Mouse (Mus musculus) adipocyte (in vitro differentiated cells): ENCODE measurements at regions not wholly inside any gene's neighbourhood (a gene's known extent, or its start where the extent isn't known, plus 50 kb on each side); places are given as distances from the start of the nearest gene placed in this dataset.
A peak's percentile ranks its signal among the peaks of the same experiment; 100 is the strongest.

Experiments
- DNase-seq: peaks from one replicate; pipeline ENCODE4 v3.0.0-alpha.2; 2016; ENCODE audit warnings: low spot score

GRCm38 (mm10) chr2:21908813-21909480, 318.4 kb upstream of the Myo3a start:
- no peak for DNase-seq

GRCm38 (mm10) chr2:21909481-21909966, 317.8 kb upstream of the Myo3a start:
- peak; percentile 50 for DNase-seq

DNA sequence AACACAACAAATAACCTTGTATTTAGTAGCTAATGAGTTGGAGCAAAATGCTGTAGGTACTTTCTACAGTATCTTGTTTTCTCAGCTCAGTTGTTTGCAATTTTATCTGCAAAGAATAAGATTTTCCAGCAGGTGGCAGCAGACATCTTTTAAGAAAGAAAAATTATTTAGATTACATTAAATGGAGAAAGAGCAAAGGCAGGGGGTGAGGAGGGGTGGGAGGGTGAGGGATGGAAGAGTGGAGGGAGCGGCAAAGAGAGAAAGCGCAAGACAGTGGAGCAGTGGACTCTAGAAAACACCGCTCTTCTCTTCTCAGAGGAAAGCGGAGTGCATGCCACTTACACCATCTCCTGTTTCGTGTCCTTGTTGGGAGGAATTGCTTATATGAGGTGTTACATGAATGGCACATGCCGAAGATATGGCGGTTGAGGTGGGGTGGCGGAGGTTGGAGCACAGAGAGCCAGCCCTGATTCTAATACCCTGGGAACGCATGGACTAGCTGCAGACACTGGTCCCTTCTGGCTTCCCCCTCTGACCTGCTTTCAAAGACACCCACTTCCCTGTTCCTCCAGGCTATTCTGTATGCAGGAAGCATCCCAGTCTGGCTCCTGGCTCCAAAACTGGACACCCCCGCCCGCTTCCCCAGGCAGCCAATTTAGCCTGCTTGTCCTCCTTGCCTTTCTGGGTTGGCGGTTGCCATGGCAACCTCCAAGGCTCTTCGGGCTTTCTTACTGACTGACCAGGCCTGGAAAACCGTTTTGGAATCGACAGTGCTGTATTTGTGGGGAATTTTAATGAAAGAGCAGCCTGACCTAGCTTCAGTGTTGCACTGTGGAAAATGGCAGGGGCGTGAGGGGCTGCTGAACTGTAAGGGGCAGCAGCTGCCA, 309.3 kb upstream of the Myo3a start:
- DNase-seq, result peak; percentile 5

GRCm38 (mm10) chr2:21919091-21919490, 308.2 kb upstream of the Myo3a start:
- DNase-seq, result no peak

GRCm38 (mm10) chr2:21927656-21928055, 299.6 kb upstream of the Myo3a start:
- DNase-seq, result no peak

- DNase-seq, result no peak
These were observed 287.3 kb upstream of the Myo3a start for GRCm38 (mm10) chr2:21939993-21940392.

GRCm38 (mm10) chr2:21940797-21941487, 286.4 kb upstream of the Myo3a start:
- peak; percentile 50 for DNase-seq

GRCm38 (mm10) chr2:21941488-21942000, 285.8 kb upstream of the Myo3a start:
- no peak for DNase-seq

GRCm38 (mm10) chr2:21943676-21944075, 283.6 kb upstream of the Myo3a start:
- DNase-seq, result no peak

GRCm38 (mm10) chr2:21946484-21946883, 280.8 kb upstream of the Myo3a start:
- no peak for DNase-seq

GRCm38 (mm10) chr2:21951279-21951678, 276.0 kb upstream of the Myo3a start:
- no peak for DNase-seq

GRCm38 (mm10) chr2:21956112-21956963, 271.0 kb upstream of the Myo3a start:
- no peak for DNase-seq

GRCm38 (mm10) chr2:21958365-21958764, 268.9 kb upstream of the Myo3a start:
- peak; percentile 69 for DNase-seq

DNA sequence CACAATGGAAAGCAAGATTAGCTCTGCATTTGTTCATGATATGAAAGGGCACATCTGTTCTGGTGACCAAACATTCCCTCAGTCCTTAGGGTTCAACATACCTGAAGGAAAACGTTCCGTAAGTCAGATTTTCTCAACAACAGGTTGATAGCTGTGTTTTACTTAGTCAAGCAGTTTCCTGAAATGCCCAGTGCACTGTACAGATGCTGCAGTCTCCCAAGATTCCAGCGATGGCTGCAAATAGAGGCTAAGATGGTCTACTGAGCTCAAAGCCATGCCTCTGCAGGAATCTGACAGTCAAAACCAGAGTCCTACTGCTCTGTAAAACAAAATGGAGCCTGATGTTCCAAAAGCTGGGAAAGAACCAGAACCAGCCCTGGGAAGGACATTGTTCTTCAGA, 268.5 kb upstream of the Myo3a start:
- DNase-seq, result no peak

- no peak for DNase-seq
These were observed 263.8 kb upstream of the Myo3a start for GRCm38 (mm10) chr2:21963343-21964026.

DNA sequence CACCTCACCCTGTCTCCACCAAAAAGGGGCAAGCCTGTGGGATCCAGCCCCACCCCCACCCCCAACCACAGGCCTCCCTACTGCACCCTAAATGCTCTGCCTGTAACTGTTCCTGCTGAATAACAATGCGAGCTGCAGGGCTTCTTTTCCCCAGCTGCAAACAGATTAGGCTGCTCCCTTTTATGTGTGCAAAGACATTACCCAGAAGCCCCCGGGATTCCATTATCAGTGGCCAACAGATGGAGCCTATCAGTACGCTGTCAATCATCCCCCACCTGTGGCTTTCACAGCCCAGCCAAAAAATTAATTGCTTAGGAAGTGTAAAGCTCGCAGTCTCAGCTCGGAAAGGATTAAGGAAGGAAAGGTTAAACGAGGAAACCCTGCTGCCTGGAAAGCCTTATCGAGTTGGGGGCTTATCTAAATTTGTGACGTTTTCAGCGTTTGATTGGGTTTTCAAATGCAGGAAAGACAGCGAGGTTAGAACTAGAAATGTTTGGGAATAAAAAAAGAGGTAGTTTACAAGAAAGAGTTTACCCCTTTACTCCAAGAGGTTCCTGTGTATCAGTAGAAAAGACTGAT, 263.2 kb upstream of the Myo3a start:
- DNase-seq, result no peak

DNA sequence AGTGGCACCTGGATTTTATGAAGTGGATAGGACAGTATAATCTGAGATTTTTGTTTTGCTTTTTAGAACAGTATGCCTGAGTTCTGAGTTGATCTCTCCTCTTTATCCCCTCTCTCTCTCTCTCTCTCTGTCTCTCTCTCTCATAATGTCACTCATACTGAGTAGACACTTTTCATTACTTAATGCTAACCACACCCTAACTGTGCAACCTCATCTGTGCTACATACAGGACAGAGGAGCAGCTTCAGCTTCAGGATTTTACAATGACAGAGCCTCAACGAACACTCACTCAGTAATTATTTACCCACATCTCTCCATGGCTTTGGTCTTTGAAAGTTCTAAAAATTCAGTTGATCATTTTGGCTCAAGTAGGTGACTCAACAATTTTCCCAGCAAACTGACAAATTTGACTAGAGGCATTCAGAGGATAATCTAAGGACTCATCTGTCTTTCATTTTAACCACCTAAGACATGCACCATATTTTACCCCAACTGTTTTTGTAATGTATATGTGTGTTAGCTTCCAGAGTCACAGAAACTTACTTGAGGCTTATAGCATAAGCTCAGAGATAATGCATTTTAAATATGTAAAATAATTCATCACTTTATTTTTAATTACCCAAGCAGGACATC, 256.4 kb upstream of the Myo3a start:
- no peak for DNase-seq

GRCm38 (mm10) chr2:21974599-21974998, 252.7 kb upstream of the Myo3a start:
- no peak for DNase-seq

GRCm38 (mm10) chr2:21975547-21975946, 251.8 kb upstream of the Myo3a start:
- no peak for DNase-seq

DNA sequence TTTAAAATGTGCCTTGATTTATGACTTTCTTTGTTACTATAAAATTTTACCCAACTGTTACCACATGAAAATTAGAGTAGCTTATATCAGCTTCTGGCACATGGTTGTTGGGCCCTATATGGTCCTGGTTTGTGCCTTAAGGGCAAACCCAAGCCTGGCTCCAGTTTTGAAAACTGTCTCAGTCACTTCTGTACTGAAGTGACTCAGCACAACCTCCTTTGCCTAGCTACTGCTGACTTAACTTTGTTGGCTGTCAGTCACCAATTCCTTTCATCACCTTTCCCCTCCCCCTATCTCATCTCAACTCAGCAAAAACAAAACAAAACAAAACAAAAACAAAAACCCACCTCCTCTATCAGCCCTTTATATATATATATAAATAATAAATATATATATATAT, 251.0 kb upstream of the Myo3a start:
- no peak for DNase-seq
